In genomic region chr14:21581198-21581597, GRCm38 (mm10) we compare ENCODE assay signal across 13 mouse cellular contexts.
DNase-seq lines count a peak whose midpoint lies in the region; ATAC-seq and TF ChIP-seq lines count a peak whose summit lies in the region.
"Had no signal": no experiment of that assay in that cellular context is flagged by ENCODE, and none has a peak within 500 bp of the region (broad histone marks: within the 10 kb centered on the region; RNA-seq: fewer than 3 reads in every experiment).

No protein-coding gene starts in this region.

- no peaks in the 10 kb centered on the region for H3K9me3 ChIP-seq in hindbrain, embryonic 10.5 days
- H3K9me3 ChIP-seq in hindbrain, embryonic 13.5 days, result no peaks in the 10 kb centered on the region
- no peaks in the 10 kb centered on the region for H3K9me3 ChIP-seq in midbrain, embryonic 11.5 days (ENCODE audit: control insufficient read depth, low read length)
- H3K9me3 ChIP-seq in midbrain, embryonic 15.5 days, result no peaks in the 10 kb centered on the region
- H3K9me3 ChIP-seq in limb, embryonic 10.5 days (replicated peaks), result no peaks in the 10 kb centered on the region
- H3K9me3 ChIP-seq in stomach, postnatal 0 days (ENCODE audit: control insufficient read depth, low read length), result no peaks in the 10 kb centered on the region
- H3K9me3 ChIP-seq: liver, embryonic 15.5 days had no signal

- ATAC-seq in hindbrain, embryonic 13.5 days (ENCODE audit: low FRiP score), result no peak
- ATAC-seq in midbrain, embryonic 11.5 days (ENCODE audit: low FRiP score), result peak; percentile 57; the same call in 1 of the 2 replicates
- ATAC-seq in midbrain, embryonic 15.5 days (replicated peaks), result no peak
- ATAC-seq in stomach, postnatal 0 days (ENCODE audit: low FRiP score, low TSS enrichment), result no peak

- no peak overlapping the region for H3K4me3 ChIP-seq in hindbrain, embryonic 10.5 days
- no peak overlapping the region for H3K4me3 ChIP-seq in hindbrain, embryonic 13.5 days
- no peak overlapping the region for H3K4me3 ChIP-seq in midbrain, embryonic 11.5 days (ENCODE audit: low read depth, low read length)
- no peak overlapping the region for H3K4me3 ChIP-seq in midbrain, embryonic 15.5 days
- H3K4me3 ChIP-seq in limb, embryonic 10.5 days, result no peak overlapping the region
- no peak overlapping the region for H3K4me3 ChIP-seq in stomach, postnatal 0 days (ENCODE audit: low read depth, low read length)
- H3K4me3 ChIP-seq: erythroblast, embryonic 14.5 days; liver, embryonic 15.5 days had no signal

- TF ChIP-seq EP300 in stomach, postnatal 0 days (optimal IDR thresholded peaks at IDR 0.05), result no peak

- no peaks in the 10 kb centered on the region for H3K27me3 ChIP-seq in hindbrain, embryonic 10.5 days (ENCODE audit: insufficient read depth, poor library complexity, severe bottlenecking)
- no peaks in the 10 kb centered on the region for H3K27me3 ChIP-seq in hindbrain, embryonic 13.5 days
- H3K27me3 ChIP-seq in midbrain, embryonic 11.5 days (ENCODE audit: control insufficient read depth, insufficient read depth, low read length), result no peaks in the 10 kb centered on the region
- no peaks in the 10 kb centered on the region for H3K27me3 ChIP-seq in midbrain, embryonic 15.5 days (replicated peaks)
- no peaks in the 10 kb centered on the region for H3K27me3 ChIP-seq in limb, embryonic 10.5 days (ENCODE audit: low read depth, poor library complexity, severe bottlenecking)
- H3K27me3 ChIP-seq in stomach, postnatal 0 days (ENCODE audit: control insufficient read depth, insufficient read depth, low read length), result no peaks in the 10 kb centered on the region
- H3K27me3 ChIP-seq: liver, embryonic 15.5 days had no signal

- WGBS in hindbrain, embryonic 10.5 days, result 19% methylated on average over 4 of the region's 4 CpGs
- 31% methylated on average over 4 of the region's 4 CpGs for WGBS in hindbrain, embryonic 13.5 days
- 8% methylated on average over 4 of the region's 4 CpGs for WGBS in midbrain, embryonic 11.5 days
- 14% methylated on average over 4 of the region's 4 CpGs for WGBS in midbrain, embryonic 15.5 days
- 7% methylated on average over 4 of the region's 4 CpGs for WGBS in limb, embryonic 10.5 days
- WGBS in stomach, postnatal 0 days, result 13% methylated on average over 4 of the region's 4 CpGs

- peak overlapping the region; percentile 70 for H3K27ac ChIP-seq in hindbrain, embryonic 10.5 days
- H3K27ac ChIP-seq in hindbrain, embryonic 13.5 days, result no peak overlapping the region
- H3K27ac ChIP-seq in midbrain, embryonic 11.5 days (ENCODE audit: low read depth, low read length), result no peak overlapping the region
- H3K27ac ChIP-seq in midbrain, embryonic 15.5 days, result no peak overlapping the region
- H3K27ac ChIP-seq in limb, embryonic 10.5 days, result no peak overlapping the region
- 0 out of 2 replicates have a peak overlapping the region, but pooled peaks have one; percentile 14 for H3K27ac ChIP-seq in stomach, postnatal 0 days (replicated peaks)
- H3K27ac ChIP-seq: liver, embryonic 15.5 days had no signal

- no peak overlapping the region for H3K4me2 ChIP-seq in hindbrain, embryonic 13.5 days
- no peak overlapping the region for H3K4me2 ChIP-seq in midbrain, embryonic 11.5 days
- H3K4me2 ChIP-seq in midbrain, embryonic 15.5 days, result no peak overlapping the region
- no peak overlapping the region for H3K4me2 ChIP-seq in stomach, postnatal 0 days (replicated peaks; ENCODE audit: low read depth)
- H3K4me2 ChIP-seq: liver, embryonic 15.5 days had no signal

- peak; percentile 46 for DNase-seq in hindbrain, embryonic 10.5 days (ENCODE audit: low spot score)
- no peak for DNase-seq in midbrain, embryonic 11.5 days (ENCODE audit: low spot score, missing footprints)
- peak; percentile 56 for DNase-seq in limb, embryonic 10.5 days (ENCODE audit: low spot score)
- DNase-seq in stomach, postnatal 0 days (ENCODE audit: low spot score), result no peak
- DNase-seq in layer of hippocampus, postnatal 14 days (ENCODE audit: low spot score in 2 of 2), result no peak
- DNase-seq in adrenal gland, postnatal 25 days, result no peak
- DNase-seq: cerebellum, postnatal 25 days; gastrocnemius, postnatal 36 days; heart, postnatal 14 days had no signal

- TF ChIP-seq CTCF in stomach, postnatal 0 days (IDR thresholded peaks at IDR 0.05; ENCODE audit: low read depth), result no peak

- H3K4me1 ChIP-seq in hindbrain, embryonic 10.5 days (replicated peaks), result peaks cover 61% of the 10 kb centered on the region
- H3K4me1 ChIP-seq in hindbrain, embryonic 13.5 days (replicated peaks), result peaks cover 43% of the 10 kb centered on the region
- peaks cover 35% of the 10 kb centered on the region for H3K4me1 ChIP-seq in midbrain, embryonic 11.5 days (ENCODE audit: control insufficient read depth, insufficient read depth, low read length)
- peaks cover 49% of the 10 kb centered on the region for H3K4me1 ChIP-seq in midbrain, embryonic 15.5 days
- H3K4me1 ChIP-seq in limb, embryonic 10.5 days, result peaks cover 73% of the 10 kb centered on the region
- H3K4me1 ChIP-seq in stomach, postnatal 0 days (replicated peaks; ENCODE audit: control insufficient read depth, insufficient read depth), result peaks cover 12% of the 10 kb centered on the region

- no peak overlapping the region for H3K9ac ChIP-seq in hindbrain, embryonic 13.5 days
- H3K9ac ChIP-seq in midbrain, embryonic 11.5 days (ENCODE audit: low read length), result no peak overlapping the region
- no peak overlapping the region for H3K9ac ChIP-seq in midbrain, embryonic 15.5 days
- no peak overlapping the region for H3K9ac ChIP-seq in stomach, postnatal 0 days (ENCODE audit: low read length)
- H3K9ac ChIP-seq: liver, embryonic 15.5 days had no signal

- no peaks in the 10 kb centered on the region for H3K36me3 ChIP-seq in hindbrain, embryonic 10.5 days
- no peaks in the 10 kb centered on the region for H3K36me3 ChIP-seq in hindbrain, embryonic 13.5 days
- no peaks in the 10 kb centered on the region for H3K36me3 ChIP-seq in midbrain, embryonic 11.5 days (ENCODE audit: control insufficient read depth, insufficient read depth, low read length)
- no peaks in the 10 kb centered on the region for H3K36me3 ChIP-seq in midbrain, embryonic 15.5 days (replicated peaks)
- H3K36me3 ChIP-seq in limb, embryonic 10.5 days, result no peaks in the 10 kb centered on the region
- H3K36me3 ChIP-seq in stomach, postnatal 0 days (ENCODE audit: control insufficient read depth, insufficient read depth, low read length), result no peaks in the 10 kb centered on the region
- H3K36me3 ChIP-seq: liver, embryonic 15.5 days had no signal

Comparison
In these comparisons a context has a peak if more than half of its experiments do, and no peak if none do; other contexts are left out.
1. H3K27ac ChIP-seq: peak in hindbrain, embryonic 10.5 days (single experiment) and stomach, postnatal 0 days (single experiment); none in hindbrain, embryonic 13.5 days (single experiment), midbrain, embryonic 11.5 days (single experiment), midbrain, embryonic 15.5 days (single experiment) and limb, embryonic 10.5 days (single experiment).
2. DNase-seq: peak in hindbrain, embryonic 10.5 days (single experiment) and limb, embryonic 10.5 days (single experiment); none in midbrain, embryonic 11.5 days (single experiment), stomach, postnatal 0 days (single experiment), layer of hippocampus, postnatal 14 days (0 of 2) and adrenal gland, postnatal 25 days (single experiment).